Mouse (Mus musculus) lung, embryonic 15.5 days (tissue): ENCODE measurements at regions not wholly inside any gene's neighbourhood (a gene's known extent, or its start where the extent isn't known, plus 50 kb on each side); places are given as distances from the start of the nearest gene placed in this dataset.
A peak's percentile ranks its signal among the peaks of the same experiment; 100 is the strongest.
"Not testable (repeated sequence)": the region's sequence is repeated elsewhere in the genome, so short reads cannot be mapped to it uniquely, and the experiment has no call there.

Experiments used
- ATAC-seq: fragments of 200-750 bp; cut with Nextera tagmentation; 2 replicates; pipeline ENCODE4 v1.8.0; 2017; ENCODE audit warnings: moderate number of reproducible peaks, borderline replicate concordance; ENCODE audit not compliant: low FRiP score, low TSS enrichment; ENCODE audit errors: extremely low read depth
- H3K27ac ChIP-seq: fragments of 300-500 bp; sonication (generic); 2 replicates; pipeline ENCODE4 v1.5.1; 2015; ENCODE audit warnings: moderate library complexity, mild to moderate bottlenecking, inconsistent platforms
- H3K27me3 ChIP-seq: fragments of 300-500 bp; sonication (generic); 2 replicates; pipeline ENCODE4 v1.6.1; 2015; ENCODE audit warnings: inconsistent platforms
- H3K36me3 ChIP-seq: fragments of 300-500 bp; sonication (generic); 2 replicates; pipeline ENCODE4 v1.6.1; 2015; ENCODE audit warnings: inconsistent platforms
- H3K4me1 ChIP-seq: fragments of 300-500 bp; sonication (generic); 2 replicates; pipeline ENCODE4 v1.6.1; 2015; ENCODE audit warnings: inconsistent platforms
- H3K4me2 ChIP-seq: fragments of 300-500 bp; sonication (generic); 2 replicates; pipeline ENCODE4 v1.6.1; 2015; ENCODE audit warnings: inconsistent platforms, mild to moderate bottlenecking, moderate library complexity
- H3K4me3 ChIP-seq: fragments of 300-500 bp; sonication (generic); 2 replicates; pipeline ENCODE4 v1.5.1; 2015; ENCODE audit warnings: mild to moderate bottlenecking, inconsistent platforms
- H3K9ac ChIP-seq: fragments of 300-500 bp; sonication (generic); 2 replicates; pipeline ENCODE4 v1.6.1; 2015; ENCODE audit warnings: inconsistent platforms
- H3K9me3 ChIP-seq: fragments of 300-500 bp; sonication (generic); 2 replicates; pipeline ENCODE4 v1.6.1; 2016; ENCODE audit warnings: inconsistent platforms
- WGBS: fragments of 180-500 bp; shearing (Covaris S2); methylation state at CpG from one replicate; pipeline ENCODE4 v1.1.7; 2015; 5-methylcytosine and 5-hydroxymethylcytosine counted together

DNA sequence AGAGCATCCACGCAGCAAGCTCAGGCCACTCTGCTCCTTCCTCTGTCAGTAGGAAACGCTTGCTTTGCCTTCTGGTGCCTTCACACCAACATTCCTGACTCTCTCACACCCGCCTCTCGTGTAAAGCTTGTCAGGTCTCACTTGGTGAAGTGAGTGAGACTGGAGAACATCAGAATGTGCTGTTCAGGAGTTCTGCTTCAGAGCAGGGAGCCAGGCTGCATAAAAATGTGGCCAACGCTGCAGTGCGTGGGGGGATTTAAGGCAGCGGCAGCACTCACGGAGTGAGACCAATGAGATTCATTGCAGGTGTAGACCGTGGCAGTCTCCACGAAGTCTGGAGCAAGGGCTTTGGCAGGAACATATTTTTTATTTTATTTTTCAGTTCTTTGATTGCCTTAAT is 121.0 kb upstream of the Mpdz start:
- Histone ChIP-seq H3K9ac (no peak overlapping the region), H3K9me3 (no peaks in the 10 kb centered on the region), H3K4me2 (peak overlapping the region; percentile 13; the same call in 1 of the 2 replicates), H3K4me3 (no peak overlapping the region), H3K27ac (peak overlapping the region; percentile 61), H3K4me1 (peaks cover 31% of the 10 kb centered on the region), H3K27me3 (no peaks in the 10 kb centered on the region), H3K36me3 (no peaks in the 10 kb centered on the region)
- ATAC-seq: peak; percentile 81
- WGBS: 20% methylated on average over 10 of the region's 10 CpGs

GRCm38 (mm10) chr4:81561453-81561852 is 118.8 kb upstream of the Mpdz start:
- Histone ChIP-seq H3K9ac (no peak overlapping the region), H3K36me3 (no peaks in the 10 kb centered on the region), H3K4me3 (no peak overlapping the region), H3K27ac (no peak overlapping the region), H3K27me3 (no peaks in the 10 kb centered on the region), H3K4me2 (no peak overlapping the region), H3K4me1 (peaks cover 29% of the 10 kb centered on the region), H3K9me3 (no peaks in the 10 kb centered on the region)
- no peak for ATAC-seq
- 44% methylated on average over 4 of the region's 4 CpGs for WGBS

DNA sequence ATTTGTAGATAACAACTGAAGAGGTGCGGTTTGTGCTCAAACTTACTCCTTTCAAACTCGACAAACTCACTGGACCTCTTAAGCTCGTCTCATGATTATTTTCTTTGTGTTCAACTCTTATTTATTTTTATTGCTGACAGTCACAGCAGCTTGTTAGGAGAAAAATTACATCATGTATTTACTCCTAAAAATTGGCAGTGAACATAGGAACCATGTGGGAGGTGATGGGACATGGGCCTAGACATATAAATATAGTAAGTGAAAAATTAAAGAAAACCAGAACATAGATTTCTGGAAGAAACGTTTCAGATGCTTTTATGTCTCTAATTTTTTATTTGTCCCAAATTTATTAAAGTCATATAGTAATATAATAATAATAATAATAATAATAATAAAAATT is 108.2 kb upstream of the Mpdz start:
- Histone ChIP-seq H3K4me1 (peaks cover 10% of the 10 kb centered on the region), H3K9me3 (no peaks in the 10 kb centered on the region), H3K36me3 (no peaks in the 10 kb centered on the region), H3K27ac (0 out of 2 replicates have a peak overlapping the region, but pooled peaks have one; percentile 18), H3K9ac (no peak overlapping the region), H3K4me2 (no peak overlapping the region), H3K27me3 (no peaks in the 10 kb centered on the region), H3K4me3 (no peak overlapping the region)
- WGBS: 40% methylated on average over 4 of the region's 4 CpGs
- ATAC-seq: no peak; the same call in 1 of the 2 replicates

DNA sequence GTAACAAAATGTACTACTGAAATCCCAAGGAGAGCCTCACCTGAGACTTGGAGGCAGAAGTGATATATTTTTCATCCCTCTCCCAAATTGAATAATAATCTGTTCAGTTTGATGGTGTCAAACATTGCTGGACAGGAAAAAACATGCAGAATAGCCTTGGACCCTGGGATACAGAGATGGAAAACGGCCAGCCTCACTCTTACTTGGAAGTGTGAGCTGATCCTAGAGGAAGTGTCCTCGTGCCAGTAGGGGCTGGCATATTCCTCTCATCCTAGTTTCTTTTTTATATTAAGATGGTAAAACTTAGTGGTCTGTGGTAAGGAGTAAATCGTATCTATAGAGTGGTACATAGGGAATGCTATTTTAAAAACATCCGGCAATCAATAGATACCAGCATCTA is 107.6 kb upstream of the Mpdz start:
- H3K4me3 ChIP-seq: no peak overlapping the region
- peak overlapping the region; percentile 18; the same call in 1 of the 2 replicates for H3K27ac ChIP-seq
- H3K27me3 ChIP-seq: no peaks in the 10 kb centered on the region
- H3K9ac ChIP-seq: no peak overlapping the region
- no peak overlapping the region for H3K4me2 ChIP-seq
- no peaks in the 10 kb centered on the region for H3K36me3 ChIP-seq
- peaks cover 10% of the 10 kb centered on the region for H3K4me1 ChIP-seq
- H3K9me3 ChIP-seq: no peaks in the 10 kb centered on the region
- no peak for ATAC-seq
- 42% methylated on average over 4 of the region's 4 CpGs for WGBS

- H3K4me1 ChIP-seq: peaks cover 9% of the 10 kb centered on the region; the same call in 1 of the 2 replicates
- H3K36me3 ChIP-seq: no peaks in the 10 kb centered on the region
- ATAC-seq: no peak
- H3K4me3 ChIP-seq: no peak overlapping the region
- H3K9ac ChIP-seq: no peak overlapping the region
- H3K27ac ChIP-seq: no peak overlapping the region
- H3K9me3 ChIP-seq: no peaks in the 10 kb centered on the region
- H3K27me3 ChIP-seq: no peaks in the 10 kb centered on the region
- H3K4me2 ChIP-seq: no peak overlapping the region
Observed at GRCm38 (mm10) chr4:81540496-81540895, 97.9 kb upstream of the Mpdz start.

GRCm38 (mm10) chr4:81539551-81539950 is 96.9 kb upstream of the Mpdz start:
- 48% methylated on average over 3 of the region's 3 CpGs for WGBS
- Histone ChIP-seq H3K4me2 (no peak overlapping the region), H3K27me3 (no peaks in the 10 kb centered on the region), H3K4me3 (no peak overlapping the region), H3K4me1 (peaks cover 9% of the 10 kb centered on the region; the same call in 1 of the 2 replicates), H3K9me3 (no peaks in the 10 kb centered on the region), H3K36me3 (no peaks in the 10 kb centered on the region), H3K9ac (no peak overlapping the region), H3K27ac (no peak overlapping the region)
- no peak for ATAC-seq

DNA sequence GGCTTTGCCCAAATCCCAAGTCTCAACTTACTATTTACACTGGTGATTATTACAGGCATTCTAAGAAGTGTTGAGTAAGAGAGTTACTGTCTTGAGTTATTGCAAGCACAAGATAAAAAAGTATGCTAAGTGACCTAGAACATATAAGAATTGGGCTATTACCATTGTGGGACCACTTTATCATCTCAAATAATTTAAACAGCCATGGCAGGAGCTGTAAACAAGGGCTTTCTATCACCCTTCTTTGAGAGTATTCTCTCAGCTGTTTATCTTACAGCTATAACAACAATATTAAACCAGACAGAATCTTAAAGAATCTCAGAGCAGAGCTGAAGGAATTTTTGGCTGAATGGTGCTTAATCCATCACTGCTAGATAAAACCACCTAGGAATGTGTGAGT is 94.2 kb upstream of the Mpdz start:
- Histone ChIP-seq H3K9me3 (no peaks in the 10 kb centered on the region), H3K9ac (no peak overlapping the region), H3K36me3 (no peaks in the 10 kb centered on the region), H3K4me2 (no peak overlapping the region), H3K4me3 (no peak overlapping the region), H3K4me1 (peaks cover 9% of the 10 kb centered on the region; the same call in 1 of the 2 replicates), H3K27me3 (no peaks in the 10 kb centered on the region), H3K27ac (no peak overlapping the region)
- peak; percentile 69; the same call in 1 of the 2 replicates for ATAC-seq

DNA sequence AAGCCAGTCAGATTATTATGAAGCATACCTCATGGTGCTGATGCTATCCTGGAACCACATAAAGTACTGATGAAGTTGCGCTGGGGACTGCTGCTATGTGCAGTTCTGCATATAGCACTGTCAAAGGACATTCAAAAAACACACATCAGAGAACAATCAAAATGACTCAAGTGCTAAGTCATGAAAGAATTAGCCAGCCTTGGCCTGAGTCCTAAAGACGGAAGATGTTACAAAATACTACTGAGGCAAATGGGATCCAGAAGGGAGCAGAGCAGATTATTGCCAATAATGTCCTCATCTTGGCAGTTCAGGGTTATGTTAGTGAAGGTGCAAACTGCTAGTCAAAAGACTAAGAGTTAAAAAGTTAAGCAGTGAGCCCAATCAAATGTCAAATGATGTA is 87.9 kb upstream of the Mpdz start:
- ATAC-seq: no peak
- no peak overlapping the region for H3K9ac ChIP-seq

DNA sequence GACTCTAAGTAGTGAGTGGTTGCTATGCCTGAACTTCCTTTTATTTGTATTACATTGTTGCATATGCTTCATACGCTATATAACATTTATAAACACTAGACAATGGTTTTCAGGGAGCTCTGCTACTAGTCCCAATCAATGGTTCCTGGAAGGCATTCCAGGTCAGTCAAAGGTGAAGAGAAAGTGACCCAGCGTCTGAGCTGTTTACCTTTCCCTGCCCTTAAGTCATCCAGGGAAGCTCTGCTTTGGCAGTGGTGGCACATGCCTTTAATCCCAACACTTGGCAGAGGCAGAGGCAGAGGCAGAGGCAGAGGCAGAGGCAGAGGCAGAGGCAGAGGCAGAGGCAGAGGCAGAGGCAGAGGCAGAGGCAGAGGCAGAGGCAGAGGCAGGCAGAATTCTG is 76.5 kb upstream of the Mpdz start:
- H3K27ac ChIP-seq, H3K4me2 ChIP-seq, H3K4me3 ChIP-seq, H3K36me3 ChIP-seq, ATAC-seq, H3K9ac ChIP-seq, H3K9me3 ChIP-seq, H3K4me1 ChIP-seq, H3K27me3 ChIP-seq: not testable (repeated sequence)
- 44% methylated on average over 2 of the region's 2 CpGs for WGBS

More for the DNA sequence above, 87.9 kb upstream of the Mpdz start:
- H3K9me3 ChIP-seq: no peaks in the 10 kb centered on the region
- H3K27ac ChIP-seq: no peak overlapping the region
- no peak overlapping the region for H3K4me3 ChIP-seq
- WGBS: 77% methylated on average over 2 of the region's 2 CpGs
- no peaks in the 10 kb centered on the region for H3K36me3 ChIP-seq
- H3K4me1 ChIP-seq: no peaks in the 10 kb centered on the region; the same call in 1 of the 2 replicates
- no peak overlapping the region for H3K4me2 ChIP-seq
- H3K27me3 ChIP-seq: no peaks in the 10 kb centered on the region

DNA sequence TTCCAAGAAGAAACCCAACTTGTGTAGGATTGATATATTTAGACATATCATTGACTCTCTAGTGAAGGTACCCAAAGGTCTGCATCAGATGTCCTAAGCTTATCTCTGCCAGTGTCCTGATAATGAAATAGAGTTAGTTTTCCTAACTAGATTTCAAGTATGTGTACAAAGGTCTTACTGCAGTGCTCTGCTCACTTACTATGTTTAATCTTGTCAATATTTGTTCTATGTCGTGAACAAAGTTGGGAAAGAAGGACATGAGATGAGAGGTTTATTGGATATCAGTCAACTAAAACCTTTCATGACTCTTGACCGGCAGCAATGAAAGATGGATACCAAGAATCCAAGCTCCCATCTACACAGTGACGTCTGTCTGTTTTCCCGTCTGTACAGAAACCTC is 71.9 kb upstream of the Mpdz start:
- no peaks in the 10 kb centered on the region for H3K36me3 ChIP-seq
- 64% methylated on average over 4 of the region's 4 CpGs for WGBS
- H3K4me3 ChIP-seq: no peak overlapping the region
- ATAC-seq: no peak
- no peaks in the 10 kb centered on the region for H3K27me3 ChIP-seq
- no peaks in the 10 kb centered on the region for H3K4me1 ChIP-seq
- no peaks in the 10 kb centered on the region for H3K9me3 ChIP-seq
- H3K27ac ChIP-seq: no peak overlapping the region
- no peak overlapping the region for H3K9ac ChIP-seq
- H3K4me2 ChIP-seq: no peak overlapping the region

- no peak for ATAC-seq
- H3K9ac ChIP-seq: no peak overlapping the region
Observed at GRCm38 (mm10) chr4:81512396-81512795, 69.8 kb upstream of the Mpdz start.

GRCm38 (mm10) chr4:81508776-81509175 is 66.2 kb upstream of the Mpdz start:
- no peaks in the 10 kb centered on the region for H3K27me3 ChIP-seq
- H3K4me1 ChIP-seq: no peaks in the 10 kb centered on the region
- no peaks in the 10 kb centered on the region for H3K9me3 ChIP-seq
- no peak for ATAC-seq
- 79% methylated on average over 1 of the region's 1 CpGs for WGBS
- H3K4me3 ChIP-seq: no peak overlapping the region
- no peaks in the 10 kb centered on the region for H3K36me3 ChIP-seq
- H3K9ac ChIP-seq: no peak overlapping the region
- no peak overlapping the region for H3K4me2 ChIP-seq
- no peak overlapping the region for H3K27ac ChIP-seq

More at GRCm38 (mm10) chr4:81512396-81512795, 69.8 kb upstream of the Mpdz start:
- 65% methylated on average over 3 of the region's 3 CpGs for WGBS
- Histone ChIP-seq H3K9me3 (no peaks in the 10 kb centered on the region), H3K36me3 (no peaks in the 10 kb centered on the region), H3K27me3 (no peaks in the 10 kb centered on the region), H3K4me1 (no peaks in the 10 kb centered on the region), H3K4me2 (no peak overlapping the region), H3K27ac (no peak overlapping the region), H3K4me3 (no peak overlapping the region)

DNA sequence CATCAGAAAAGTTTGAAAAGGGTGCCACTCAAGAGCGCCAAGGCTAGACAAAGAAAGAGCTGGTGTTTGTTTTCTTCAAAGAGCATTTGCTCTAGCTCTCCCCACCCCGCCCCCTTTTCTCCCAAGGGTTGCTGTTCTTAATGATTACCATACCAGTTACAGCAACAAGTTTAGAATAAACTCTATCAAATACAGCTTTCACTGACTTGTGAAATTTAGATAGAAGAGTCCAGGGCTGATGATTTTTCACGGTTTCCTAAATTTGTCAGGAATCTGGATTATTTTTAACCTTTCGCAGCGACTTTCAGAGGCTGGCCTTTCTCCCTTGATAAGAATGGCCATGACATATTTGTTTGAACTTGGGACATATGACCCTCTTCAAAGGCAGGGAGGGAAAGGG is 64.2 kb upstream of the Mpdz start:
- Histone ChIP-seq H3K27ac (no peak overlapping the region), H3K4me1 (no peaks in the 10 kb centered on the region), H3K27me3 (no peaks in the 10 kb centered on the region), H3K4me2 (no peak overlapping the region), H3K4me3 (no peak overlapping the region), H3K9ac (no peak overlapping the region), H3K9me3 (no peaks in the 10 kb centered on the region), H3K36me3 (no peaks in the 10 kb centered on the region)
- ATAC-seq: no peak
- WGBS: 78% methylated on average over 5 of the region's 5 CpGs
